Mouse (Mus musculus) kidney, embryonic 15.5 days (tissue): ENCODE data around the gene Fgfr2. TPM values are rescaled to one million over a fixed set of nuclear protein-coding genes. Genes with fewer than 3 reads are reported as not detected.
"Not testable (repeated sequence)": the region's sequence is repeated elsewhere in the genome, so short reads cannot be mapped to it uniquely, and the experiment has no call there.

ENCODE experiments used
- ATAC-seq: fragments of 200-750 bp; cut with Nextera tagmentation; replicated peaks from 2 replicates; pipeline ENCODE4 v1.8.0; 2017; ENCODE audit warnings: moderate TSS enrichment; ENCODE audit not compliant: low FRiP score
- H3K27ac ChIP-seq: fragments of 300-500 bp; sonication (generic); 2 replicates; pipeline ENCODE4 v1.5.1; 2015; ENCODE audit warnings: mild to moderate bottlenecking, inconsistent platforms
- H3K27me3 ChIP-seq: fragments of 300-500 bp; sonication (generic); 2 replicates; pipeline ENCODE4 v1.6.1; 2015; ENCODE audit warnings: inconsistent platforms
- H3K36me3 ChIP-seq: fragments of 300-500 bp; sonication (generic); 2 replicates; pipeline ENCODE4 v1.6.1; 2015; ENCODE audit warnings: inconsistent platforms
- H3K4me1 ChIP-seq: fragments of 300-500 bp; sonication (generic); 2 replicates; pipeline ENCODE4 v1.6.1; 2015; ENCODE audit warnings: inconsistent platforms
- H3K4me2 ChIP-seq: fragments of 300-500 bp; sonication (generic); 2 replicates; pipeline ENCODE4 v1.6.1; 2015; ENCODE audit warnings: moderate library complexity, mild to moderate bottlenecking, inconsistent platforms
- H3K4me3 ChIP-seq: fragments of 300-500 bp; sonication (generic); replicated peaks from 2 replicates; pipeline ENCODE4 v1.5.1; 2015; ENCODE audit warnings: mild to moderate bottlenecking, inconsistent platforms
- H3K9ac ChIP-seq: fragments of 300-500 bp; sonication (generic); 2 replicates; pipeline ENCODE4 v1.6.1; 2015; ENCODE audit warnings: mild to moderate bottlenecking, inconsistent platforms
- H3K9me3 ChIP-seq: fragments of 300-500 bp; sonication (generic); replicated peaks from 2 replicates; pipeline ENCODE4 v1.6.1; 2016; ENCODE audit warnings: inconsistent platforms
- WGBS: fragments of 180-500 bp; shearing (Covaris S2); methylation state at CpG from one replicate; pipeline ENCODE4 v1.1.7; 2015; ENCODE audit warnings: mixed read lengths; 5-methylcytosine and 5-hydroxymethylcytosine counted together
- polyA plus RNA-seq: library from polyadenylated mRNA; unstranded; fragments of >200 nt; fragmentation: Nextera tagmentation; extraction: Ambion mirVana; gene quantifications from 2 replicates; pipeline ENCODE4 v1.2.1, GENCODE M21; 2015

The Fgfr2 gene
- polyA plus RNA-seq, 1 experiment from 2014 or later: 104 TPM

GRCm38 (mm10) chr7:130669370-130669881 is 2453.7 kb downstream of the Fgfr2 start:
- no peak overlapping the region for H3K4me2 ChIP-seq
- H3K9me3 ChIP-seq: no peaks in the 10 kb centered on the region
- H3K36me3 ChIP-seq: peaks cover 15% of the 10 kb centered on the region
- ATAC-seq: no peak
- H3K27ac ChIP-seq: peak overlapping the region; percentile 75
- WGBS: 64% methylated on average over 8 of the region's 8 CpGs
- H3K9ac ChIP-seq: no peak overlapping the region
- peaks cover 39% of the 10 kb centered on the region for H3K4me1 ChIP-seq
- H3K4me3 ChIP-seq: no peak overlapping the region
- no peaks in the 10 kb centered on the region for H3K27me3 ChIP-seq

- 0 out of 2 replicates have a peak, but pooled peaks have one; percentile 22 for ATAC-seq
- Histone ChIP-seq H3K9ac (no peak overlapping the region), H3K4me3 (no peak overlapping the region), H3K27ac (peak overlapping the region; percentile 75), H3K9me3 (no peaks in the 10 kb centered on the region), H3K4me2 (no peak overlapping the region), H3K4me1 (peaks cover 39% of the 10 kb centered on the region), H3K36me3 (peaks cover 21% of the 10 kb centered on the region), H3K27me3 (no peaks in the 10 kb centered on the region)
- whole genome bisulfite sequencing: 42% methylated on average over 7 of the region's 7 CpGs
Measured at GRCm38 (mm10) chr7:130668729-130669281, 2454.3 kb downstream of the Fgfr2 start.

- Histone ChIP-seq H3K4me1 (peaks cover 39% of the 10 kb centered on the region), H3K27ac (0 out of 2 replicates have a peak overlapping the region, but pooled peaks have one; percentile 75)
- H3K9me3 ChIP-seq: not testable (repeated sequence)
Measured at GRCm38 (mm10) chr7:130668013-130668412, 2455.1 kb downstream of the Fgfr2 start.

GRCm38 (mm10) chr7:130665358-130665757 is 2457.8 kb downstream of the Fgfr2 start:
- H3K4me1 ChIP-seq: peaks cover 28% of the 10 kb centered on the region
- 95% methylated on average over 9 of the region's 9 CpGs for WGBS
- H3K27me3 ChIP-seq: no peaks in the 10 kb centered on the region
- H3K4me3 ChIP-seq: no peak overlapping the region
- no peaks in the 10 kb centered on the region for H3K9me3 ChIP-seq
- H3K36me3 ChIP-seq: peaks cover 30% of the 10 kb centered on the region
- no peak for ATAC-seq
- no peak overlapping the region for H3K9ac ChIP-seq
- no peak overlapping the region for H3K27ac ChIP-seq
- no peak overlapping the region for H3K4me2 ChIP-seq

More at GRCm38 (mm10) chr7:130668013-130668412, 2455.1 kb downstream of the Fgfr2 start:
- not testable (repeated sequence) for H3K4me3 ChIP-seq, ATAC-seq, H3K4me2 ChIP-seq, H3K27me3 ChIP-seq, H3K9ac ChIP-seq
- WGBS: 83% methylated on average over 1 of the region's 1 CpGs
- peaks cover 29% of the 10 kb centered on the region for H3K36me3 ChIP-seq

GRCm38 (mm10) chr7:130664629-130665028 is 2458.5 kb downstream of the Fgfr2 start:
- Histone ChIP-seq H3K9me3 (no peaks in the 10 kb centered on the region), H3K9ac (no peak overlapping the region), H3K4me3 (no peak overlapping the region), H3K27ac (no peak overlapping the region), H3K4me1 (peaks cover 22% of the 10 kb centered on the region), H3K36me3 (peaks cover 30% of the 10 kb centered on the region), H3K27me3 (no peaks in the 10 kb centered on the region), H3K4me2 (no peak overlapping the region)
- ATAC-seq: no peak
- WGBS: 92% methylated on average over 5 of the region's 5 CpGs

GRCm38 (mm10) chr7:130664037-130664436 is 2459.1 kb downstream of the Fgfr2 start:
- Histone ChIP-seq H3K27ac (no peak overlapping the region), H3K27me3 (no peaks in the 10 kb centered on the region)

GRCm38 (mm10) chr7:130662869-130663268 is 2460.3 kb downstream of the Fgfr2 start:
- no peaks in the 10 kb centered on the region for H3K9me3 ChIP-seq
- H3K27ac ChIP-seq: no peak overlapping the region
- H3K4me1 ChIP-seq: peaks cover 7% of the 10 kb centered on the region; the same call in 1 of the 2 replicates
- H3K4me3 ChIP-seq: no peak overlapping the region
- no peaks in the 10 kb centered on the region for H3K27me3 ChIP-seq
- H3K4me2 ChIP-seq: no peak overlapping the region
- H3K9ac ChIP-seq: no peak overlapping the region
- peaks cover 30% of the 10 kb centered on the region for H3K36me3 ChIP-seq
- WGBS: 63% methylated on average over 4 of the region's 4 CpGs
- no peak for ATAC-seq

More at GRCm38 (mm10) chr7:130664037-130664436, 2459.1 kb downstream of the Fgfr2 start:
- ATAC-seq: no peak
- H3K9ac ChIP-seq: no peak overlapping the region
- no peaks in the 10 kb centered on the region for H3K9me3 ChIP-seq
- H3K4me2 ChIP-seq: no peak overlapping the region
- WGBS: 90% methylated on average over 5 of the region's 5 CpGs
- peaks cover 16% of the 10 kb centered on the region for H3K4me1 ChIP-seq
- H3K36me3 ChIP-seq: peaks cover 30% of the 10 kb centered on the region
- H3K4me3 ChIP-seq: no peak overlapping the region

- Histone ChIP-seq H3K27ac (no peak overlapping the region), H3K4me1 (peaks cover 10% of the 10 kb centered on the region), H3K4me3 (no peak overlapping the region), H3K36me3 (peaks cover 30% of the 10 kb centered on the region), H3K9ac (no peak overlapping the region), H3K9me3 (no peaks in the 10 kb centered on the region), H3K4me2 (no peak overlapping the region), H3K27me3 (no peaks in the 10 kb centered on the region)
- no peak; the same call in 1 of the 2 replicates for ATAC-seq
- 52% methylated on average over 5 of the region's 5 CpGs for WGBS
Measured at GRCm38 (mm10) chr7:130662250-130662649, 2460.9 kb downstream of the Fgfr2 start.

GRCm38 (mm10) chr7:130659129-130659528 is 2464.0 kb downstream of the Fgfr2 start:
- H3K9me3 ChIP-seq: no peaks in the 10 kb centered on the region
- H3K4me1 ChIP-seq: peaks cover 35% of the 10 kb centered on the region
- no peaks in the 10 kb centered on the region for H3K27me3 ChIP-seq
- WGBS: 89% methylated on average over 5 of the region's 5 CpGs
- H3K27ac ChIP-seq: no peak overlapping the region
- H3K4me3 ChIP-seq: no peak overlapping the region
- no peak for ATAC-seq
- peaks cover 12% of the 10 kb centered on the region for H3K36me3 ChIP-seq
- H3K4me2 ChIP-seq: no peak overlapping the region
- no peak overlapping the region for H3K9ac ChIP-seq

GRCm38 (mm10) chr7:130657751-130658150 is 2465.4 kb downstream of the Fgfr2 start:
- no peak overlapping the region for H3K4me3 ChIP-seq
- H3K9ac ChIP-seq: no peak overlapping the region
- H3K36me3 ChIP-seq: no peaks in the 10 kb centered on the region
- H3K9me3 ChIP-seq: no peaks in the 10 kb centered on the region
- ATAC-seq: no peak
- WGBS: 56% methylated on average over 13 of the region's 13 CpGs
- H3K27me3 ChIP-seq: no peaks in the 10 kb centered on the region
- no peak overlapping the region for H3K4me2 ChIP-seq
- no peak overlapping the region for H3K27ac ChIP-seq
- peaks cover 45% of the 10 kb centered on the region for H3K4me1 ChIP-seq

GRCm38 (mm10) chr7:130656965-130657364 is 2466.2 kb downstream of the Fgfr2 start:
- peak; percentile 23; the same call in 1 of the 2 replicates for ATAC-seq
- H3K27ac ChIP-seq: no peak overlapping the region
- WGBS: 85% methylated on average over 8 of the region's 8 CpGs

GRCm38 (mm10) chr7:130654562-130654961 is 2468.6 kb downstream of the Fgfr2 start:
- 30% methylated on average over 2 of the region's 2 CpGs for WGBS
- ATAC-seq: no peak
- H3K4me2 ChIP-seq: no peak overlapping the region
- H3K27ac ChIP-seq: peak overlapping the region; percentile 79
- no peaks in the 10 kb centered on the region for H3K36me3 ChIP-seq
- H3K9ac ChIP-seq: no peak overlapping the region
- peaks cover 49% of the 10 kb centered on the region for H3K4me1 ChIP-seq
- no peak overlapping the region for H3K4me3 ChIP-seq
- no peaks in the 10 kb centered on the region for H3K9me3 ChIP-seq
- H3K27me3 ChIP-seq: no peaks in the 10 kb centered on the region

More at GRCm38 (mm10) chr7:130656965-130657364, 2466.2 kb downstream of the Fgfr2 start:
- H3K9me3 ChIP-seq: no peaks in the 10 kb centered on the region
- H3K4me2 ChIP-seq: no peak overlapping the region
- H3K36me3 ChIP-seq: no peaks in the 10 kb centered on the region
- no peak overlapping the region for H3K4me3 ChIP-seq
- H3K9ac ChIP-seq: no peak overlapping the region
- peaks cover 47% of the 10 kb centered on the region for H3K4me1 ChIP-seq
- H3K27me3 ChIP-seq: no peaks in the 10 kb centered on the region
